Mouse (Mus musculus): Measurements from ENCODE around the gene Helb. TPM values are rescaled to one million over a fixed set of nuclear protein-coding genes. Genes with fewer than 3 reads are reported as not detected.

The Helb gene
- polyA plus RNA-seq (2012; rRNA removed), result 5.3 and 6.3 TPM in 2 replicates

GRCm38 (mm10) chr10:120112507-120113396 lies at the start of gene Helb:
Gene Helb, minus strand, starts transcription at chr10:120112987.

Other genes starting within 250 kb of the Helb start
- gene Tmbim4, start 88.6 kb upstream of the Helb start, polyA plus RNA-seq (2012; rRNA removed), result 241 and 302 TPM in 2 replicates
- gene Irak3, start 89.1 kb upstream of the Helb start, polyA plus RNA-seq (2012; rRNA removed), result 1.7 and 1.8 TPM in 2 replicates
- gene Llph, start 114.1 kb upstream of the Helb start, polyA plus RNA-seq (2012; rRNA removed), result 2.2 and 3.2 TPM in 2 replicates

All from ovary, adult 2 months (tissue).